In genomic region chr9:73087581-73087980, GRCm38 (mm10) we compare ENCODE assay signal across 23 mouse cellular contexts. TPM values are rescaled to one million over a fixed set of nuclear protein-coding genes. Genes with fewer than 3 reads are reported as not detected.
DNase-seq lines count a peak whose midpoint lies in the region; ATAC-seq lines count a peak whose summit lies in the region.
"Had no signal": no experiment of that assay in that cellular context is flagged by ENCODE, and none has a peak within 500 bp of the region (broad histone marks: within the 10 kb centered on the region; RNA-seq: fewer than 3 reads in every experiment).

No protein-coding gene starts in this region.

- no peaks in the 10 kb centered on the region for H3K9me3 ChIP-seq in midbrain, embryonic 11.5 days (ENCODE audit: control insufficient read depth, low read length)
- H3K9me3 ChIP-seq in midbrain, embryonic 16.5 days (replicated peaks; ENCODE audit: control insufficient read depth, low read length, poor library complexity, severe bottlenecking), result no peaks in the 10 kb centered on the region
- H3K9me3 ChIP-seq in embryonic facial prominence, embryonic 10.5 days, result no peaks in the 10 kb centered on the region
- H3K9me3 ChIP-seq: embryonic facial prominence, embryonic 13.5 days; forebrain, embryonic 12.5 days; heart, embryonic 12.5 days; hindbrain, embryonic 15.5 days had no signal

- no peak overlapping the region for H3K27ac ChIP-seq in midbrain, embryonic 11.5 days (ENCODE audit: low read depth, low read length)
- H3K27ac ChIP-seq in midbrain, embryonic 16.5 days (ENCODE audit: low read length), result no peak overlapping the region
- no peak overlapping the region for H3K27ac ChIP-seq in embryonic facial prominence, embryonic 10.5 days (replicated peaks)
- H3K27ac ChIP-seq: embryonic facial prominence, embryonic 13.5 days; forebrain, embryonic 12.5 days; heart, adult 2 months; hindbrain, embryonic 15.5 days had no signal

- ATAC-seq in CD4-positive, CD25-positive, alpha-beta regulatory T cell, adult 4 months, result no peak
- no peak for ATAC-seq in midbrain, embryonic 11.5 days (ENCODE audit: low FRiP score)
- ATAC-seq in midbrain, embryonic 16.5 days, result no peak
- ATAC-seq: forebrain, postnatal 0 days; inflammation-experienced regulatory T-cells, adult 6 months had no signal

- no peaks in the 10 kb centered on the region for H3K27me3 ChIP-seq in midbrain, embryonic 11.5 days (ENCODE audit: control insufficient read depth, insufficient read depth, low read length)
- no peaks in the 10 kb centered on the region for H3K27me3 ChIP-seq in midbrain, embryonic 16.5 days (ENCODE audit: control insufficient read depth, insufficient read depth, low read depth, low read length)
- H3K27me3 ChIP-seq in embryonic facial prominence, embryonic 10.5 days (replicated peaks; ENCODE audit: low read depth, poor library complexity, severe bottlenecking), result no peaks in the 10 kb centered on the region
- H3K27me3 ChIP-seq: embryonic facial prominence, embryonic 13.5 days; heart, embryonic 12.5 days had no signal

- no peaks in the 10 kb centered on the region for H3K4me1 ChIP-seq in midbrain, embryonic 11.5 days (ENCODE audit: control insufficient read depth, insufficient read depth, low read length)
- H3K4me1 ChIP-seq in midbrain, embryonic 16.5 days (ENCODE audit: control insufficient read depth, insufficient read depth, low read length), result no peaks in the 10 kb centered on the region
- H3K4me1 ChIP-seq in embryonic facial prominence, embryonic 10.5 days, result no peaks in the 10 kb centered on the region
- H3K4me1 ChIP-seq: embryonic facial prominence, embryonic 13.5 days; forebrain, embryonic 12.5 days; hindbrain, embryonic 15.5 days had no signal

- no peak overlapping the region for H3K9ac ChIP-seq in midbrain, embryonic 11.5 days (ENCODE audit: low read length)
- no peak overlapping the region for H3K9ac ChIP-seq in midbrain, embryonic 16.5 days (ENCODE audit: low read depth, low read length)
- H3K9ac ChIP-seq: embryonic facial prominence, embryonic 13.5 days; forebrain, embryonic 12.5 days; forebrain, postnatal 0 days; heart, embryonic 12.5 days; hindbrain, embryonic 15.5 days had no signal

- no peak overlapping the region for H3K4me2 ChIP-seq in midbrain, embryonic 11.5 days
- H3K4me2 ChIP-seq in midbrain, embryonic 16.5 days (ENCODE audit: low read length), result no peak overlapping the region
- H3K4me2 ChIP-seq: embryonic facial prominence, embryonic 13.5 days; forebrain, embryonic 12.5 days; heart, embryonic 12.5 days; hindbrain, embryonic 15.5 days had no signal

- no peak overlapping the region for H3K4me3 ChIP-seq in midbrain, embryonic 11.5 days (ENCODE audit: low read depth, low read length)
- H3K4me3 ChIP-seq in midbrain, embryonic 16.5 days (ENCODE audit: low read depth, low read length), result no peak overlapping the region
- no peak overlapping the region for H3K4me3 ChIP-seq in embryonic facial prominence, embryonic 10.5 days
- H3K4me3 ChIP-seq: embryonic facial prominence, embryonic 13.5 days; forebrain, embryonic 12.5 days; heart, adult 2 months; heart, embryonic 12.5 days; hindbrain, embryonic 15.5 days had no signal

- DNase-seq in CD4-positive, CD25-positive, alpha-beta regulatory T cell, adult 2 months (ENCODE audit: low read depth, low spot score), result peak; percentile 26
- DNase-seq in midbrain, embryonic 11.5 days (ENCODE audit: low spot score, missing footprints), result peak; percentile 49
- peak; percentile 48 for DNase-seq in induced T-regulatory cell, adult 2 months (ENCODE audit: low read depth)
- no peak for DNase-seq in embryonic facial prominence, embryonic 10.5 days (ENCODE audit: low spot score)
- no peak for DNase-seq in layer of hippocampus, adult 11-12 months (ENCODE audit: low spot score)
- DNase-seq: adrenal gland, adult 2 months; adrenal gland, postnatal 25 days; B cell, adult 2 months; cerebellum, adult 8-10 months; forebrain, postnatal 0 days; gastrocnemius, postnatal 14 days; heart, adult 2 months; heart, postnatal 36 days had no signal

- no peaks in the 10 kb centered on the region for H3K36me3 ChIP-seq in midbrain, embryonic 11.5 days (ENCODE audit: control insufficient read depth, insufficient read depth, low read length)
- H3K36me3 ChIP-seq in midbrain, embryonic 16.5 days (ENCODE audit: control insufficient read depth, insufficient read depth, low read length), result no peaks in the 10 kb centered on the region
- H3K36me3 ChIP-seq in embryonic facial prominence, embryonic 10.5 days (replicated peaks), result no peaks in the 10 kb centered on the region
- H3K36me3 ChIP-seq: forebrain, embryonic 12.5 days; heart, embryonic 12.5 days; hindbrain, embryonic 15.5 days had no signal

- 86% methylated on average over 5 of the region's 5 CpGs for WGBS in midbrain, embryonic 11.5 days
- 75% methylated on average over 5 of the region's 5 CpGs for WGBS in midbrain, embryonic 16.5 days
- WGBS in embryonic facial prominence, embryonic 10.5 days, result 81% methylated on average over 5 of the region's 5 CpGs

RNA-seq across cellular contexts. Expression of gene Khdc3, which starts 14.1 kb away (rescaled TPM):
- under 1 TPM in 1 of 2 experiments, not detected in 1; 0.44 TPM for polyA plus RNA-seq in CD4-positive, CD25-positive, alpha-beta regulatory T cell, adult 4 months (2017; shearing (Covaris generic))
- polyA plus RNA-seq in midbrain, embryonic 11.5 days (2014; fragmentation: Nextera tagmentation; extraction: Ambion mirVana), result not detected in 2 replicates
- 0.24 and 0.25 TPM in 2 replicates for polyA plus RNA-seq in midbrain, embryonic 16.5 days (2015; fragmentation: Nextera tagmentation; extraction: Ambion mirVana)
- polyA plus RNA-seq in embryonic facial prominence, embryonic 10.5 days (2016; fragmentation: Nextera tagmentation; extraction: Ambion mirVana), result 0.26 TPM in 1 of 2 replicates, not detected in the other
- polyA plus RNA-seq: embryonic facial prominence, embryonic 13.5 days; forebrain, embryonic 12.5 days; gonadal fat pad, adult 2 months; heart, adult 2 months; heart, embryonic 12.5 days; heart, postnatal 0 days; hindbrain, embryonic 11.5 days had no signal

RNA-seq across cellular contexts. Expression of gene Gm20509, which starts 14.7 kb away (rescaled TPM):
- polyA plus RNA-seq in CD4-positive, CD25-positive, alpha-beta regulatory T cell, adult 4 months (2017; shearing (Covaris generic)), result not detected
- not detected in 2 replicates for polyA plus RNA-seq in midbrain, embryonic 11.5 days (2014; fragmentation: Nextera tagmentation; extraction: Ambion mirVana)
- polyA plus RNA-seq in midbrain, embryonic 16.5 days (2015; fragmentation: Nextera tagmentation; extraction: Ambion mirVana), result not detected in 2 replicates
- not detected in 2 replicates for polyA plus RNA-seq in embryonic facial prominence, embryonic 10.5 days (2016; fragmentation: Nextera tagmentation; extraction: Ambion mirVana)
- polyA plus RNA-seq: adrenal gland, adult 2 months; embryonic facial prominence, embryonic 13.5 days; forebrain, embryonic 12.5 days; forebrain, postnatal 0 days; gonadal fat pad, adult 2 months; heart, adult 2 months; heart, embryonic 12.5 days; heart, postnatal 0 days; hindbrain, embryonic 11.5 days; hindbrain, embryonic 15.5 days; inflammation-experienced regulatory T-cells, adult 6 months had no signal

RNA-seq across cellular contexts. Expression of gene Rsl24d1, which starts 25.6 kb away (rescaled TPM):
- polyA plus RNA-seq in CD4-positive, CD25-positive, alpha-beta regulatory T cell, adult 4 months (2017; shearing (Covaris generic)), result 10 to 100 TPM; 78.8 to 89.1 TPM
- 172 and 184 TPM in 2 replicates for polyA plus RNA-seq in midbrain, embryonic 11.5 days (2014; fragmentation: Nextera tagmentation; extraction: Ambion mirVana)
- polyA plus RNA-seq in midbrain, embryonic 16.5 days (2015; fragmentation: Nextera tagmentation; extraction: Ambion mirVana), result 103 and 109 TPM in 2 replicates
- 162 and 164 TPM in 2 replicates for polyA plus RNA-seq in embryonic facial prominence, embryonic 10.5 days (2016; fragmentation: Nextera tagmentation; extraction: Ambion mirVana)

RNA-seq across cellular contexts. Expression of gene Rab27a, which starts 42.9 kb away (rescaled TPM):
- 10 to 100 TPM; 34.9 to 86.7 TPM for polyA plus RNA-seq in CD4-positive, CD25-positive, alpha-beta regulatory T cell, adult 4 months (2017; shearing (Covaris generic))
- 0.52 and 0.55 TPM in 2 replicates for polyA plus RNA-seq in midbrain, embryonic 11.5 days (2014; fragmentation: Nextera tagmentation; extraction: Ambion mirVana)
- polyA plus RNA-seq in midbrain, embryonic 16.5 days (2015; fragmentation: Nextera tagmentation; extraction: Ambion mirVana), result 3.3 and 3.6 TPM in 2 replicates
- 3.0 and 5.3 TPM in 2 replicates for polyA plus RNA-seq in embryonic facial prominence, embryonic 10.5 days (2016; fragmentation: Nextera tagmentation; extraction: Ambion mirVana)

RNA-seq across cellular contexts. Expression of gene Pigb, which starts 47.4 kb away (rescaled TPM):
- polyA plus RNA-seq in CD4-positive, CD25-positive, alpha-beta regulatory T cell, adult 4 months (2017; shearing (Covaris generic)), result 10 to 100 TPM; 14.2 to 22.2 TPM
- 18.3 and 19.0 TPM in 2 replicates for polyA plus RNA-seq in midbrain, embryonic 11.5 days (2014; fragmentation: Nextera tagmentation; extraction: Ambion mirVana)
- polyA plus RNA-seq in midbrain, embryonic 16.5 days (2015; fragmentation: Nextera tagmentation; extraction: Ambion mirVana), result 14.9 and 18.6 TPM in 2 replicates
- 15.0 and 17.4 TPM in 2 replicates for polyA plus RNA-seq in embryonic facial prominence, embryonic 10.5 days (2016; fragmentation: Nextera tagmentation; extraction: Ambion mirVana)

Comparison
In these comparisons a context has a peak if more than half of its experiments do, and no peak if none do; other contexts are left out.
1. DNase-seq: peak in CD4-positive, CD25-positive, alpha-beta regulatory T cell, adult 2 months (single experiment), midbrain, embryonic 11.5 days (single experiment) and induced T-regulatory cell, adult 2 months (single experiment); none in embryonic facial prominence, embryonic 10.5 days (single experiment) and layer of hippocampus, adult 11-12 months (single experiment).